Mouse (Mus musculus): Measurements from ENCODE around the gene Smok2a.
"Not testable (repeated sequence)": the region's sequence is repeated elsewhere in the genome, so short reads cannot be mapped to it uniquely, and the experiment has no call there.

The Smok2a gene

DNA sequence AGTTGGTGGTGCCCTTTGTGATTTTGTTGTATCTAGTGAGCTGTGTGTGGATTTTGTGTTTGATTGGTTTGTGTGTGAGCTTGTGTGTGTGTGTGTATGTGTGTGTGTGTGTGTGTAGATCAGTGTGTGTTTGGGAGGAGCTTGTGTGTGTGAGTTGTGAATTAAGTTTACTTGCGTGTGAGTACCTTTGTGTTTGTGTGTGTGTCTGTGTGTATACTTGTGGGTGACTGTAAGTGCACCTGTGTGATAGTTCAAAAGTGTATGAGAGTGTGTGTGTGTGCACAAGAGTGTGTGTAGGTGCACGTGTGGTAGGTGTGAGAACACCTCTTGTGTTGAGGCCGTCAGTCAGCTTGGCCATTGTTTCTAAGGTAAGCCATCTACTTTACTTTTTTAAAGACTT is at the start of gene Smok2a:
Smok2a (plus strand) TSS at position 301 of the 400 bp plus-strand sequence.
- DNase-seq (ENCODE audit: low spot score in 2 of 2) = no peak

DNA sequence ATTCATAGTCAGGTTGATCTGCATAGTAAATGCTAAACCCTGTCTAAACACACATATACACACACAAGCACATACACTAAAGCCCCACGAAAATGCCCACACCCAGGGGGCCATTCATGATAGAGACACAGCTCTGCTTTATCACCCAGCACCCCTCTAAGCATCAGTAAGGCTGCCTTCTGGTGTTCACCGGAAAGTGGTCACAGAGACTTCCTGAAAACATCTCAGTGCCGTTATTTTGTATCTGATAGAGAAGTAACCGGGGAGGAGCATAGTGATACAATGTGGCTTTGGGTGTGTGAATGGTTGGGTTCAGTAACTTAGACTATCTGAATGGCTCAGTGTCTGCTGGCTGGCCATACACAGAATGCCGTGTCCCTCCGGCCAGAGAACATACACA is 47.4 kb upstream of the Smok2a start:
- DNase-seq (ENCODE audit: low spot score in 2 of 2) = peak in 1 of 2 experiments; percentile 34

DNA sequence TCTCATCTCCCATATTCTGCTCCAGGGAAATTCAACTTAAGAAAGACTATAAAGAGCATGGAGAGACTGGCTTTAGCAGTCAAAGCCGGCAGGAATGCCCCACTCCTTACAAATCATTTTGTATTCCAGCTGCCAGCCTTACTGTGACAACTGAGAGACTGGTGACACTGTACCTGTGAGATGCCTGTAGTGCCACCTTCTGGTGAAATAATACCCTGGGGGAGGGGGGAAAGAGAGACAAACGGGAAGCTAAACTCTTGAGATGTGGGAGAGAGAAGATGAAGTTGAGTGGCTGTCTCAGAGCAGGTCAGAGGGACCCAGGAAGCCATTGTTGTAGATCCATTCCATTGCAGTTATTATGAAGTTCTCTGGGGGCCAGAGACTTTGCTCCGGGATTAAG is 47.0 kb upstream of the Smok2a start:
- peak; percentile 34 to 36 for DNase-seq (ENCODE audit: low spot score in 2 of 2)

DNA sequence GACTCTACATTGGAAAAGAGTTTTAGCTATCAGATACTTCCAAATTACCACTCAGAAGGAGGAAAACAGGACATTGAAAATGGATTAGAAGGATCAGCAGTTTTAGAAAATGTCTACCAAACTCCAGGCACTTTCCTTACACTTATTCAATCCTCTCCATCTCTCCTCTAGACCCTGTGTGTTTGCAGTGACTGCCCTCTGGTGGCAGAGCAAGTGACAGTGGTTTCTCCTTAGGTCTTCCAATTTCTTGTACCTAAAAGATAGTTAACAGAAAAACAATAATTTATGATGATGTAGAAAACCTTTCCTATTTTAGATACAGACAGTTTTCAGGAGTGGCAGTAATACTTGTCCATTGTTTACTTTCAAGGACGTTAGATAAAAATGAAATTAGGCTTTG is 45.4 kb upstream of the Smok2a start:
- DNase-seq (ENCODE audit: low spot score in 2 of 2) = not testable (repeated sequence)

DNA sequence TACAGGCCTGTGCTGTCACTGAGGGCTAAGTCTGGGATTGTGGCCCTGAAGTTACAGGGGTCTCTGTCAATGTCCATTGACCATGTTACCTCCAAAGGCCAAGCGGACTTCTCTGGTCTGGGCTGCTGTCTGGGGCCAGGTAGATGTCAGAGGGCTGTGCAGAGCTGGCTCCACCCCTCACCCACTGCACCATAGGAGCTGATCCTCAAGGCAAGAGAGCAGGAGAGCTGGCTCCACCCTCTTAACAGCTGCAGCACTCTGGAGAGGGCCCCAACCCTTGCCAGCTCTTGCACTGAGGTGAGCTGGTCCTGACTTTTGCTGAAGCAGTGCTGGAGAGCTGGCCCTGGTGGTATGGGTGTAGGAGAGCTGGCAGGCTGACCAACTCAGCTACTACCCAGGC is 43.2 kb upstream of the Smok2a start:
- DNase-seq (ENCODE audit: low spot score in 2 of 2) = not testable (repeated sequence)

DNA sequence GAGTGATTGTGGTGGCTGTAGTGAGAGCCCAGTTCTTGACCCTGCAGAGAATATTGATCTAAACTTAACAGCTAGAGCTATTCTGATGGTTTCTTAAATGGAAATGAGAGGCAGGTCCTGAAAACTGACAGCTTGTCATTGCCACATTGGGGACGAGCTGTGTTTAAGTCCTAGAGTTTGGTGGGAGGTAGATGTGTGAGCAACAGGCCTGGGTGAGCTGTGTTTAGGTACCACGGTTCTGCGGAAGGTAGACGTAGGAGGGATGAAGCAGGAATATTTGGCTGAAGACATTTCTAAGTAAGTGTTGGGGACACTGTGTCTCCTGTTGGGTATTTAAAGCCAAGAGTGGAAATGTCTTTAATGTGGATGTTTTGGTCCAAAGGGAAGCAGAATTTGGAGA is 42.0 kb upstream of the Smok2a start:
- DNase-seq (ENCODE audit: low spot score in 2 of 2) = not testable (repeated sequence)

DNA sequence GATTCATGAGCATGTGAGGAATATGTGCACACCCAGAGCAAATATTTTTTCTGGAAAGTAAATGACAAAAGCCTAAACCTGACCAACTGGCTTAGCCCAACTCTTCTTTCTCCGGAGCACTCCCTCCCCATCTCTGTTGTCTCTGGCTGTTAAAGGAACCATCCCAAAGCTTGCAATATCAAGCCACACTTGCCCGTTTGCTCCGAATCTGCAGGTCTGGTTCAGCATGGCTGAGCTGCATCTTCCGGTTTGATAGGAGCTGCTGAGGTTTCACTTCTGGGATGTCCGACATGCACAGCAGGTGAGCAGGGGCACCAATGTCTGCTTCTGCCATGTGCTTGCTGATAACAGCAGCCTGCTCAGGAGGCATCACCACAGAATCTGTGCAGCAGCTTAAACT is 40.5 kb upstream of the Smok2a start:
- not testable (repeated sequence) for DNase-seq (ENCODE audit: low spot score in 2 of 2)

DNA sequence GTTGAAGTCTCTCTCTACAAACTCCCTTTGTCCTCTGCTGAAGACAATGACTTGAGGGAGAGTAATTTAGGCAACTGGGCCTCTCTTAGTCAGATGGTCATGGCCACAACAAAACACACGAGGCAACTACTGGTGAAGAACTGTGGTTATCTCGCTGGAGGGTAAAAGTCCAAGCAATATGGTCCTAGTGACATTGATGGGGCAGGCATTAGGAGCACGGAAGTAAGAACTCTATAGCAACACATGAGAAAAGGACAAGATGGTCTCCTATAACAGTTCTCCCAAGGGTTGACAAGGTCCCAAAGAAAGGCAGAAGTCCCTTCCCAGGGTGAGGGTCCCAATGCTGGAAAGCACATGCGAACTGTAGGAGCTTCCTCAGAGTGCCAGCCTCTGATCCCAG is 38.3 kb upstream of the Smok2a start:
- not testable (repeated sequence) for DNase-seq (ENCODE audit: low spot score in 2 of 2)

DNA sequence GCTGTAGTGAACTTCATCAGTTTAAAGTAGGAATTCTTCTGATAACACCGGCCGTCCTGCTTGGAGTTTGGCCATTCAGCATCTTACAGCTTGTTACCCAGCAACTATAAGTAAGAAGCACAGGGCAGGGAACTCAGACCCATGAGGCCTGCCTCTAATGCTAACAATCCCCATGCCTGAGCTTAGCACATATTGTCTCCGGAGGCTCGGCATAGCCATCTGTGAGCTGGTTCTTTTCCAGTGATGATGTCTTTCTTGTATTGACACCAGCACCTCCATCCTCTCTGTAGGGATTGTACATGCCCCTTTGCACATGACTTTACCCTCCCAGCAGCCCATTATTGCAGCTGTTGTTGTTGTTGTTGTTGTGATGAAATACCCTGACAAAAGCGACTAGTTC is 36.5 kb upstream of the Smok2a start:
- not testable (repeated sequence) for DNase-seq (ENCODE audit: low spot score in 2 of 2)

DNA sequence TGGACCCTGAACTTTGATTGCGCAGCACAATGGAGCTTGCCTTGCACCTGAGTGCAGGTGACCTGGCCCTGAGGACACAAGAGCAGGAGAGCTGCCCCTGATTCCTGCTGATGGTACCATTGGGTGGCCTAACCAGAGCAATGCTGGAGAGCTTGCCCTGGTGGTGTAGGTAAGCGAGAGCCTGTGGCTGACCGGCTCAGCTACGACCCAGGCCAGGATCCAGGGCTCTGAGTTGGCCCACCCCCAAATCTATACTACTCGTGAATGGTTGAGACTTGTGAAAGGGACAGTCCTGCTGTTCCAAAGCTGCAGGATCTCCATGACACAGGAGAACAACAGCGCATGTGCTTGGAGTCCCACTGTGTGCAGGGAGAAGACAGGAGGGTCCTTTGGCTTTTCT is 34.4 kb upstream of the Smok2a start:
- not testable (repeated sequence) for DNase-seq (ENCODE audit: low spot score in 2 of 2)

DNA sequence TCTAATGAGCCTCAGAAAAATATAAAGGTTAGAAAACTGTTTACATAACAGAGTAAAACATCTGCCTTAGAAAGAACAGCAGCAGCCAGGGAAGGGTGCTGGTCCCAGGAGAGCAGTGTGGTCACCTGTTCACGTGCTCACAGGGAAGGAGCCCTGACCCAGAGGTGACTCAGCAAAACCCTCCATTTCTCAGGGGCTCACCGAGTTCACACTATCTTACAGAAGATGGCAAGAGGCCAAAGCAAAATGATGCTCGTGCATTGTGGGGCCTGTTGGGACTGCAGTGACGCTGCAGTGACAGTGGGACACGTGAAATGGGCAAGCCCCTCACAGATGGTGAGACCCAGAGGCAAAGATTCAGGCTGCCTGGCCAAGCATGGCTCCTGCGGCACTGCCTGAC is 33.4 kb upstream of the Smok2a start:
- not testable (repeated sequence) for DNase-seq (ENCODE audit: low spot score in 2 of 2)

DNA sequence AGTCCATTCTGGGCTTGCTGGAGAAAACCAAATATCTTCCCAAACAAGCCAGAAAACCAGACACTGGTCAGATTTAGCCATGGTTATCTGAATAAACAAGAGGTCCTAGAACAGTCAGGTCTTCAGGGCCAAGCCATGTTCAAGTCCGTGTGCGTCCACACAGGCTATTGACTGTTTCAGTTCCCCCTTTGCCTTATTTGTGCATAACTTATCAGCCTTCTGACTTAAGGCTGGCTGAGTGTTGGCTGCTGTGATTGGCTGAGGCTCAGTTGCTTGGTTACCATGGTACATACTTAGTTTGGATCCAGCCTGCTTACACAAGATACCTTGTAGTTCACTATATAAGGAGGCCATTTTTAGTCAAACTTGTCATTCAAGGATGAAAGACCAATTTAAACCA is 32.1 kb upstream of the Smok2a start:
- DNase-seq (ENCODE audit: low spot score in 2 of 2) = not testable (repeated sequence)

DNA sequence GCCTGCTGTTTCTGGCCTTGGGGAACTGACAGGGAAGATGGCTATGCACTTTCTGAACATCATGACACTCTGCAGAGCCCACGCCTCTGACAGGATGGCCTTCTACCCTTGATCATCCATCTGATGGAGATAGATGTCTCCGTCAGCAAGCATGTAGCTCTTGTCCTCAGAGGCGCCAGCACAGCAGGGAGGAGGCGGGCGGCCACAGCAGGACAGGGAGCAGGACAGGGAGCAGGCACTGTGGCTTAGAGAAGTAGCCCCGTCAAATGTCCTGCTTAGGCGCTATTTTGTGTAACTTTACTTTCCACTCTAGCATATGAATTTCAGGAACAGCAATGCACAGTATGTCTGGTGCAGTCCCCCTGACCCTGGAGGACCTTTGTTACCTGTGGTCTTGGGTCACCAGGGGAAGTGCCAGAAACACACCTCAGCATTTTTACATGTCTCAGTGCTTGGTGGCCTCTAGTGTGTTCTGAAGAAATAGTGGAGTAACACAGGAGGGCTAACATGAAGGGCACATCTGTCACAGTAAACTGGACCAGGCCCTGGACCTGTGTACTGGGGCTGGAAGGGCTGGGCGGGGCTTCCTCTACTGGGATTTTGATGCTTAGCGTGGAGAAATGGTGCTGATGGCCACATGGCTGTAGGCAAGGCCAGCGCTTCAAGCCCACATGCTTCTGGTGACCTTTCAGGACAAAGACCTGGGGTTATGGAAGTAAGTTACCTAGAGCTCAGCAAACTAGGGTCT is 30.0 kb upstream of the Smok2a start:
- not testable (repeated sequence) for DNase-seq (ENCODE audit: low spot score in 2 of 2)

DNA sequence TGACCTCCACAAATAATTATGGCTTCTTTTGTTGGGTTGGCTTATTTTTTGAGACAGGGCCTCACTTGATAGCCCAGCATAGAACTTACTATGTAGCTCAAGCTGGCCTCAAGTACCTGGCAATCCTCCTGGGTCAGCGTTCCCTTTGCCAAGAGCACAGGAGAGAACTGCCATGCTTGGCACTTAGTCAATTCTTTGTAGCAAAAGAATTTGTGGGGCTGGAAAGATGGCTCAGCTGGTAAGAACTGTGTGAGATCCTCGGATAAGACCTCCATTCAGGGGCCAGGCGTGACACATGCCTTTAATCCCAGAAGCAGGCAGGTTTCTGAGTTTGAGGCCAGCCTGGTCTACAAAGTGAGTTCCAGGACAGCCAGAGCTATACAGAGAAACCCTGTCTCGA is 24.5 kb upstream of the Smok2a start:
- DNase-seq (ENCODE audit: low spot score in 2 of 2) = not testable (repeated sequence)

DNA sequence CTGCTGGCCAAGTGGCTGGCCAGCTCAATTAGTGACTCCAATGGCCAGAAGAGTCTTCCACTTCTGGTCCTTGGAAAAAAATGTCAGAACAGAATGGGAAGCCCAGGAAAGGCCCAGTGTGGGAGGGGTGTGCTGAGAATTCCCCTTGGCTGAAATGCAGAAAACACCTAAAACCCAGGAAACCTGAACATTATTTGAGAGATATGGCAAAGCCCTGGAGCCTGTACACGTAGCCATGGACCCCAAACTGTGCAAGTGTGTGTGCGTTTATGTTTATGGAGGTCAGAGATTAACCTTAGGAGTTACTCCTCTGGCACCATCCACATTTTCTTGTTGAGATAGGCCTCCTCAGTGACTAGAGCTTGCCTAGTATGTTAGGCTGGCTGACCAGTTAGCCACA is 22.2 kb upstream of the Smok2a start:
- DNase-seq (ENCODE audit: low spot score in 2 of 2) = not testable (repeated sequence)

DNA sequence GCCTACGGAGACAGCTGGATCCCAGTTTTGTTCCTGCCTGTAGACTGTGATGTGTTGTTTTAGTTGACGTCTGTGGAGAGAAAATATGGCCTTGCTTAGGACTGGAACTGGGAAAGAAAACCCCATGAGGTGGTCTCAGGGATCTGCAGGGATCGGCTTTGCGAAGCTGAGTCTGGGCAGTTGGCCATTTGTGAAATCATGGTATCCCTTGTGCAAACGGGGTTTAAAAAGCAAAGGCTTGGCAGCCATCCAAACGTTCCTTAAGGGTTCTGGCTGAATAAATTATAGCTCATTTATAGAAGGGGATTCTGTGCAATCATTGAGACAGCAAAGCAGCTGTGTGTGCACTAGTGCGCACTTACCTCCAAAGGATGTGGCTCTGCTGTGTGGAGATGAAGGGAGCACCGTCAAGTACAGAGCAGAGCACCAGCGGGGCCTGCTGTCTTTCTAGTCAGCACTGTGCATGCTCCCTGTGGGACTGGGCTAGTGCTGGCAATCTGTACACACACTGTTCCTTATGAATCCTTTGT is 21.0 kb upstream of the Smok2a start:
- DNase-seq (ENCODE audit: low spot score in 2 of 2) = not testable (repeated sequence)

DNA sequence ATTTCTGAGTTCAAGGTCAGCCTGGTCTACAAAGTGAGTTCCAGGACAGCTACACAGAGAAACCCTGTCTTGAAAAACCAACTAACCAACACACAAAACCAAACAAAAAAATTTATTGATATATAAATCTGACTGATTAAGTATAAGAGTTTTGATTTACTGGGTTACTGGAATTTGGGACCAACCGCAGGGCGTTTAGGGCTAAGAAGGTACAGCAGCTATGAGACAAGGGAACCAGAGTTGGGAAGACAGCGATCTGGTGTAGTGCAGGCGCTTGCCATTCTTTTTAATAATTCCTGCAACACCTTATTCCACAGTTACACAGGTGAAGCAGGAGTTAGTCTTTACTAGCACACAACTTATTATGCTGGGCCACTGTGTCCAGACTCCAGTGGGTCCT is 19.4 kb upstream of the Smok2a start:
- DNase-seq (ENCODE audit: low spot score in 2 of 2) = not testable (repeated sequence)

DNA sequence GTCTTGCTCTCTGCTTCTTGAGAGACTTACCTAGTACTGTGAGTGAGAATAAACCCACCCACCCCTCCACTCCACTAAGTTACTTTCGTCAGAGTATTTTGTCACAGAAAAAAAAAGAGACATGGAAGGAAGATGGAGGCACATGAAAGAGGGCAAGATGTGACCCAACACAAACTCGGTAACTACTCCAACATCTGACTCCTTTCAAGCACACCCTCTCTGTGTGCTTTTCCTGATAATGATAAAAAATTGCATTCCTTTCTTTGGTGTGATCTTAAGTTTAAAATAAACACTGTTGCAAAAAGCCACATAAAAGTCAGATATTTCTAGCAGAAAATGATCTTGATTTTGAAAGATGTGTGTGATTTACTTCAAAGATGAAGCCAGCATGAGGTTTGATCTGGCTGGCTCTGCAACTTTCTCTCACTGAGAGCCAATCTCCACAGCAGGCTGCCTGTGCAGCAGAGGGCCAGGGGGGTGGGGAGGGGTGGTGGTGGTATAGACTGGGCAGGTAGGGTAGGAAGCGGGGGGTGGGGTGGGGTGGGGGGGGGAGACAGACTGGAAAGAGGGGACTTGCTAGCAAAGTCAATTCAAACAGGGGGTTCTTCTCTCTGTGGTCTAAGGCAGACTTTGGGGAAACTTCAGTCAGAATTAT is 18.4 kb upstream of the Smok2a start:
- not testable (repeated sequence) for DNase-seq (ENCODE audit: low spot score in 2 of 2)

DNA sequence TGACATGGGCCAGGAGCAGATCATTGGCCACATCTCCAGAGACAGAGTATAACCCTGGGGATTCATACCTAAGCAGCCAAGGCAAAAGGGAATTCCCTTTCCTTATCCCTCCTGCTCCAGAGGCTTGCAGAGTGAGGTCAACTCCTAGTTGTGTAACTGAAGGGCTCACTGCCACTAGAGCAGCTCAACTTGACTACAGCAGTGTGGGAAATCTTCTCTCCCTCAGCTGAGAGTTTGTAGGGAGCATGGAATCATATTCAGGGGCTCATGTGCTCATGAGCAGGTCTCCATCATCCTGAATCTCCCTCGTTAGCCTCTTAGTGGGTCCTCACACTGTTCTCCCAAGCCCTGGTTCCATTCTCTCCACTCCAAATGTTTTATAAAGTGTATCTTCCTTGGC is 15.7 kb upstream of the Smok2a start:
- DNase-seq (ENCODE audit: low spot score in 2 of 2) = not testable (repeated sequence)

DNA sequence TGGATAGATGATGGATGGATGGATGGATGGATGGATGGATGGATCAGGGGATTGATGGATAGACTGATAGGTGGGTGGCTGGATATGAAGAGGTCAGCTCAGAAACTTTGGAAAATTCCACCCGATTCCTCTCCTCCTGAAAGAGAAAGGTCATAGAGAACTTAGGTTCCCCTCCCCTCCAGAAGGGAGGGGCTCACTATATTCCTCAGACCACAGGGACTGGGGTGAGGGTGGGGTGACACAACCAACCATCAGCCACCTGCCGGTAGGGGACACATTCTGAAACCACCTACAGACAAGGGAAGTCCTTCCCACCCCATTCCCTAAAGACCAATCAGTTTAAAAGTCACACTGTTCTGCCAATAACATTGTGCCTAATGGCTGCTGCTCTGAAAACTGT is 14.5 kb upstream of the Smok2a start:
- no peak for DNase-seq (ENCODE audit: low spot score in 2 of 2)

DNA sequence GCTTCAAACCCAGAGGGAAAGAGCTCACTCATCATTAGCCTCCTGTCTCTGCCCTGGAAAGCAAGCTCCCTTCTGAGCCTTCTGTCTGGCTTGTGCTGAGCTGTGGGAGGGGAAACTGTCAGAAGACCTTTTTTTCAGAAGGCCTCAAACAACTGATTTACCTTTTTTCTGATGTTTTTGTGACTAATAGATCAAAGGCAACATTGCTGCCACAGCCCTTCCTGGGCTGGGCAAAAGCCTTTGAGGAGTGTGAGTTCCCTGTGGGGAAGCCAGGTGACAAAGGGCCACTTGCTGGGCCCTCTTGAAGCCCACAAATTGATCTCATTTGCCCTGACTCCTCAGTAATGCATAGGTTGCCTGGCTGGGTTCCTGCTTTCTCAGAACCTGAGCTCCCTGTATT is 12.5 kb upstream of the Smok2a start:
- not testable (repeated sequence) for DNase-seq (ENCODE audit: low spot score in 2 of 2)

DNA sequence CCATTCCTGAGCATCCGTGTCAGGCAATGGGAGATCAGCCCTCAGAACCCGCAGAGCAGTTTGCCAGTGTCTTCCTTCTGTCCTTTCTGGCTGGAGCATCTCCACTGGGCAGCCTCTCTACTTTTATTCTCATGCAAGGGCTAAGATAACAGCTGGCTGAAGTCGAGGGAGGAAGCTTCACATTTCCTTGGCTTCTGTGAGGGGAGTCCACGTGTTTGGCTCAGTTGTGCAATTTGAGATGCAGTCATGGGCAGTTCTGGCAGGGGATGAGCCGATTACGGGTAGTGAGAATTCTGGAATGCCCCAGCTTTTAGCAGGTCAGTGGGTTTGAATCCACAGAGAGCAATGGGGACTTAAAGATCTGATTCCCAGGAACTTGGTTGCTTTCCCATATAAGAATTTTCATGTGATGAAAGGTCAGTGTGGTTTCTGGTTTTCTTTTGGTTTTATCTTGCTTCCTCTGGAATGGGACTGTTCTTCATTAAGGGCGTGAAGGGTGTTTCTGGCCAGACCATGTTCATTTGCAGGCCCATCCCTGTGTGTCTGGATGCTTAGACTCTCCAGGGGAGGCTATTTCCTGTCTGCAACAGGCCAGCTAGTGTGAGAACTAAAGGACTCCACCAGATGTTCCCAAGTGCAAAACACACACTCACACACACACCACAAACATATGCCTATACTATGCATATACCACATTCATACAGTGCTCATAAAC is 8.7 kb upstream of the Smok2a start:
- DNase-seq (ENCODE audit: low spot score in 2 of 2) = no peak
